Mouse (Mus musculus): ENCODE results near the gene Efna4.

DNA sequence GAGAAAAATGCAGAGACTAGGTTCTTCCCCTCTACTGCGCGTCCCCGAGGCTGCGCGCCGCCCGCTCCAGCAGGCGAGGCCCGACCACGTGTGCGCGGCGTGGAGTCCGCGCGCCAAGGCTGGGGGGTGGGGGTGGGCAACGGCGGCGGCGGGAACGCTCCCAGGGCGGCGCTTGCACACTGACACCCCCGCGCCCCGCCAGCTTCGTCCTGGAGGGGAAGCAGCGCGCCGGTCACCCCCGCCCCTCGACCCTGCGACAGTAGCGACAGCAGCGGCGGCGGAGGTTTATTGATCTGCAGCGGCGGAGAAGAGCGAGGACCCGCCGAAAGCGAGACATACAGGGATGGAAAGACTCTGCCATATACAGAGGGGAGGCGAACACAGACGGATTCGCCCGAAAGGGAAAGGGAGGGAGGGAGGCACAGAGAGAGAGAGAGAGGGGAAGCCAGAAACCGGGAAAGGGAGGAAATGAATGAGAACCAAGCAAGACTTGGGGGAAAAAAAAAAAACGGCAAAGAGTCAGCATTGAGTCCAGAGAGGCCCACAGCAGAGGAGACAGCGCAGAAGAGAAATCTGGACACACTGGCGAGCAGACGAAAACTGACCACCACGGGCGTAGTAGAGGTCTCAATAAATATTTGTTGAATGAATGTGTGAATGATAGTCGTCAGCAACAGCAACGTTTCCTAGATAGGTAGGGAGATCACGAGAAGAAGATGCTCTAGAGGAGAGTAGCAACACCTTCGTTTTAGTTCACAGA is 18.1 kb downstream of the Efna4 start:
- no peak for TF ChIP-seq CTCF (IDR thresholded peaks at IDR 0.05; ENCODE audit: low read depth)
- no peak for TF ChIP-seq EP300 (IDR thresholded peaks at IDR 0.05; ENCODE audit: low read depth)

Measured in liver, postnatal 0 days (tissue).